Mouse (Mus musculus): Measurements from ENCODE around the gene Kcnk4.

DNA sequence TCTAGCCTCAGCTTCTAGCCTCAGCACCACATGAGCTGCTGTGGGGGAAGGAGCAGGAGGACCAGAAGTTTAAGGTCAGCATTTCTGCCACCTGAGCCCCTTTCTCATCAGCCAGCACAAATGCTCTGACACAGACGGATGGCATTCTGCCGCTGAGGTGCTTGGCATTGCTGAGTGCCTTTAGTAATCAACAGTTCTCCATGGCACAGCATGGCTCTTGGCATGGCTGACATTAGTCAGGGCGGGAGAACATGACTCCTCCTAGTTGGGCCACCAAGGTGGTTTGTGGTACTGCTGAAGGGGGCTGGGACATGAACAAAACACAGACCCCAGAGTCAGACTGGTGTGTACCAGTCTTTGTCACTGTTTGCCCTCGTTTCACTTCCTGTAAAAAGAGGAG is 13.9 kb upstream of the Kcnk4 start:
- TF ChIP-seq POLR2A (IDR thresholded peaks at IDR 0.05; ENCODE audit: control insufficient read depth, extremely low read depth, insufficient read depth, low read length, poor library complexity) (no peak), CTCF (IDR thresholded peaks at IDR 0.05; ENCODE audit: borderline replicate concordance, control insufficient read depth, extremely low read depth, insufficient read depth, low read length, poor library complexity) (no peak)

Measured in thymus, adult 2 months (tissue).